In the genomic region with DNA sequence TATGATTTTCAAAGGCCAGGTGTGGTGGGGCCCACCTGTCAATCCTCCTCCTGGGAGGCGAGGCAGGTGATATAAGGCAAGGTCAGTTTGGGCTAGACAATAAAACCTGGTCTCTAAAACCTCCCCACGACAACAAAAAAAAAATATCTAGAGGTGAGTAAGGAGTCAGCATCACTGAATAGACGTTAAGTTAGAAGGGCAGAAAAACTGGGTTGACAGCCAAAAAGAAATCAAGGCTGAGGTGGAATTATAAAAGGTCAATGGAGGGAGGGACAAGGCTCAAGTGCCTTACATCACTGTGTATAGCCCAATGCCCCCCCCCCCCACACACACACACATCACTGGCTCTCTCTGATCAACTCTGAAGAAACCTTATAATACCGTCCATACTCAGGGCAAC, we compare ENCODE assay signal across 1 mouse cellular context.
TF ChIP-seq lines count a peak whose summit lies in the region.

No protein-coding gene starts in this region.

TF ChIP-seq in CH12.LX, 34 proteins besides CTCF, POLR2A, EP300 and RAD21 (continued from another document):
- TF ChIP-seq TCF12 (IDR thresholded peaks at IDR 0.05; ENCODE audit: low read depth, low read length) (no peak), ETS1 (conservative IDR thresholded peaks at IDR 0.05; ENCODE audit: low read depth, low read length) (no peak), CHD1 (IDR thresholded peaks at IDR 0.05; ENCODE audit: low read depth, low read length) (no peak), NELFE (IDR thresholded peaks at IDR 0.05; ENCODE audit: low read depth, low read length) (no peak)
